Mouse (Mus musculus) forebrain, embryonic 16.5 days (tissue): ENCODE data around the gene Sycp2l. TPM values are rescaled to one million over a fixed set of nuclear protein-coding genes. Genes with fewer than 3 reads are reported as not detected.
"Not testable (repeated sequence)": the region's sequence is repeated elsewhere in the genome, so short reads cannot be mapped to it uniquely, and the experiment has no call there.

Source experiments
- ATAC-seq: fragments of 200-750 bp; cut with Nextera tagmentation; 2 replicates; pipeline ENCODE4 v1.8.0; 2017; ENCODE audit warnings: mild to moderate bottlenecking, moderate library complexity
- H3K27ac ChIP-seq: fragments of 300-500 bp; sonication (generic); 2 replicates; pipeline ENCODE4 v1.5.1; 2014; ENCODE audit warnings: low read length, control low read depth
- H3K27me3 ChIP-seq: fragments of 300-500 bp; sonication (generic); replicated peaks from 2 replicates; pipeline ENCODE4 v1.6.1; 2014; ENCODE audit warnings: low read length; ENCODE audit not compliant: control insufficient read depth, insufficient read depth
- H3K36me3 ChIP-seq: fragments of 300-500 bp; sonication (generic); 2 replicates; pipeline ENCODE4 v1.6.1; 2014; ENCODE audit not compliant: control insufficient read depth, insufficient read depth
- H3K4me1 ChIP-seq: fragments of 300-500 bp; sonication (generic); replicated peaks from 2 replicates; pipeline ENCODE4 v1.6.1; 2014; ENCODE audit warnings: low read length; ENCODE audit not compliant: control insufficient read depth, insufficient read depth
- H3K4me2 ChIP-seq: fragments of 300-500 bp; sonication (generic); 2 replicates; pipeline ENCODE4 v1.6.1; 2014; ENCODE audit warnings: mild to moderate bottlenecking, low read length, control low read depth
- H3K4me3 ChIP-seq: fragments of 300-500 bp; sonication (generic); replicated peaks from 2 replicates; pipeline ENCODE4 v1.5.1; 2014; ENCODE audit warnings: mild to moderate bottlenecking, low read length, control low read depth
- H3K9ac ChIP-seq: fragments of 300-500 bp; sonication (generic); replicated peaks from 2 replicates; pipeline ENCODE4 v1.6.1; 2014; ENCODE audit warnings: low read depth, low read length, control low read depth
- H3K9me3 ChIP-seq: fragments of 300-500 bp; sonication (generic); 2 replicates; pipeline ENCODE4 v1.6.1; 2016; ENCODE audit warnings: low read length; ENCODE audit not compliant: control insufficient read depth
- WGBS: fragments of 180-500 bp; shearing (Covaris S2); extraction: QIAGEN DNeasy Blood & Tissue Kit; methylation state at CpG from one replicate; pipeline ENCODE4 v1.1.7; 2014; 5-methylcytosine and 5-hydroxymethylcytosine counted together
- polyA plus RNA-seq: library from polyadenylated mRNA; unstranded; fragments of >200 nt; fragmentation: Nextera tagmentation; extraction: Ambion mirVana; gene quantifications from 2 replicates; pipeline ENCODE4 v1.2.1, GENCODE M21; 2015

Sycp2l gene
- polyA plus RNA-seq, 1 experiment from 2014 or later = not detected

GRCm38 (mm10) chr13:41153146-41153545 is 39.0 kb downstream of the Sycp2l start:
- no peaks in the 10 kb centered on the region for H3K36me3 ChIP-seq
- H3K4me3 ChIP-seq = no peak overlapping the region
- H3K4me1 ChIP-seq = no peaks in the 10 kb centered on the region
- no peak for ATAC-seq
- WGBS = 92% methylated on average over 11 of the region's 11 CpGs
- no peaks in the 10 kb centered on the region for H3K27me3 ChIP-seq
- no peak overlapping the region for H3K9ac ChIP-seq
- H3K4me2 ChIP-seq = no peak overlapping the region
- no peak overlapping the region for H3K27ac ChIP-seq
- no peaks in the 10 kb centered on the region for H3K9me3 ChIP-seq

GRCm38 (mm10) chr13:41158426-41158825 is 44.3 kb downstream of the Sycp2l start:
- no peak for ATAC-seq

GRCm38 (mm10) chr13:41187886-41188285 is 73.8 kb downstream of the Sycp2l start:
- Histone ChIP-seq H3K4me3 (no peak overlapping the region), H3K9me3 (no peaks in the 10 kb centered on the region), H3K4me1 (no peaks in the 10 kb centered on the region; the same call in 1 of the 2 replicates), H3K4me2 (no peak overlapping the region), H3K9ac (no peak overlapping the region), H3K36me3 (peaks cover 17% of the 10 kb centered on the region), H3K27me3 (no peaks in the 10 kb centered on the region), H3K27ac (no peak overlapping the region)
- ATAC-seq = no peak
- 59% methylated on average over 6 of the region's 6 CpGs for WGBS

More at GRCm38 (mm10) chr13:41158426-41158825, 44.3 kb downstream of the Sycp2l start:
- Histone ChIP-seq H3K27me3 (no peaks in the 10 kb centered on the region), H3K4me1 (no peaks in the 10 kb centered on the region), H3K4me3 (no peak overlapping the region), H3K9ac (no peak overlapping the region), H3K4me2 (no peak overlapping the region), H3K27ac (no peak overlapping the region), H3K36me3 (no peaks in the 10 kb centered on the region), H3K9me3 (no peaks in the 10 kb centered on the region)
- 73% methylated on average over 5 of the region's 5 CpGs for WGBS

- no peak overlapping the region for H3K27ac ChIP-seq
- H3K27me3 ChIP-seq = no peaks in the 10 kb centered on the region
- peaks cover 7% of the 10 kb centered on the region for H3K36me3 ChIP-seq
- WGBS = 68% methylated on average over 3 of the region's 3 CpGs
- H3K9me3 ChIP-seq = no peaks in the 10 kb centered on the region
- no peak overlapping the region for H3K4me2 ChIP-seq
- H3K4me1 ChIP-seq = no peaks in the 10 kb centered on the region
- no peak overlapping the region for H3K9ac ChIP-seq
- ATAC-seq = no peak
- no peak overlapping the region for H3K4me3 ChIP-seq
Observed at GRCm38 (mm10) chr13:41195640-41196333, 81.7 kb downstream of the Sycp2l start.

- H3K36me3 ChIP-seq = no peaks in the 10 kb centered on the region
- H3K4me1 ChIP-seq = peaks cover 4% of the 10 kb centered on the region; the same call in 1 of the 2 replicates
- ATAC-seq = no peak
- no peak overlapping the region for H3K4me2 ChIP-seq
- 58% methylated on average over 2 of the region's 2 CpGs for WGBS
- H3K27me3 ChIP-seq = no peaks in the 10 kb centered on the region
- H3K4me3 ChIP-seq = no peak overlapping the region
- H3K27ac ChIP-seq = no peak overlapping the region
- no peaks in the 10 kb centered on the region for H3K9me3 ChIP-seq
- no peak overlapping the region for H3K9ac ChIP-seq
Observed at GRCm38 (mm10) chr13:41200861-41201260, 86.8 kb downstream of the Sycp2l start.

- 52% methylated on average over 7 of the region's 7 CpGs for WGBS
- Histone ChIP-seq H3K4me2 (no peak overlapping the region), H3K27me3 (no peaks in the 10 kb centered on the region), H3K9ac (no peak overlapping the region), H3K4me3 (no peak overlapping the region), H3K27ac (no peak overlapping the region), H3K9me3 (no peaks in the 10 kb centered on the region), H3K4me1 (peaks cover 4% of the 10 kb centered on the region; the same call in 1 of the 2 replicates), H3K36me3 (no peaks in the 10 kb centered on the region)
- no peak for ATAC-seq
Observed at GRCm38 (mm10) chr13:41203289-41203688, 89.2 kb downstream of the Sycp2l start.

- H3K4me2 ChIP-seq = no peak overlapping the region
- H3K36me3 ChIP-seq = no peaks in the 10 kb centered on the region
- no peak overlapping the region for H3K4me3 ChIP-seq
- H3K27ac ChIP-seq = no peak overlapping the region
- H3K27me3 ChIP-seq = no peaks in the 10 kb centered on the region
- H3K4me1 ChIP-seq = peaks cover 4% of the 10 kb centered on the region; the same call in 1 of the 2 replicates
- ATAC-seq = no peak
- 66% methylated on average over 9 of the region's 9 CpGs for WGBS
- no peaks in the 10 kb centered on the region for H3K9me3 ChIP-seq
- no peak overlapping the region for H3K9ac ChIP-seq
Observed at GRCm38 (mm10) chr13:41203691-41204090, 89.6 kb downstream of the Sycp2l start.

- not testable (repeated sequence) for H3K9me3 ChIP-seq, H3K4me1 ChIP-seq, ATAC-seq, H3K4me2 ChIP-seq, H3K9ac ChIP-seq, H3K27ac ChIP-seq, H3K27me3 ChIP-seq, H3K4me3 ChIP-seq, H3K36me3 ChIP-seq
Observed at GRCm38 (mm10) chr13:41205568-41205967, 91.5 kb downstream of the Sycp2l start.

- H3K4me3 ChIP-seq = no peak overlapping the region
- peaks cover 4% of the 10 kb centered on the region; the same call in 1 of the 2 replicates for H3K4me1 ChIP-seq
- H3K4me2 ChIP-seq = no peak overlapping the region
- H3K9me3 ChIP-seq = no peaks in the 10 kb centered on the region
- no peaks in the 10 kb centered on the region for H3K27me3 ChIP-seq
- no peak for ATAC-seq
- 76% methylated on average over 5 of the region's 5 CpGs for WGBS
- H3K9ac ChIP-seq = no peak overlapping the region
- no peaks in the 10 kb centered on the region for H3K36me3 ChIP-seq
- H3K27ac ChIP-seq = no peak overlapping the region
Observed at GRCm38 (mm10) chr13:41206241-41206640, 92.1 kb downstream of the Sycp2l start.
